Mouse (Mus musculus) cerebellum, adult 2 months (tissue): ENCODE data around the gene Moxd1.

Source experiments
- CTCF ChIP-seq: fragments of 200-500 bp; IDR thresholded peaks from 2 replicates; pipeline ENCODE4 v1.5.1; 2011; ENCODE audit warnings: low read depth, mild to moderate bottlenecking, control low read depth, low read length, moderate library complexity, borderline replicate concordance; ENCODE audit not compliant: insufficient read depth
- POLR2A ChIP-seq: fragments of 200-500 bp; IDR thresholded peaks from 2 replicates; pipeline ENCODE4 v1.6.1; 2011; ENCODE audit warnings: low read length, control low read depth, borderline replicate concordance; ENCODE audit not compliant: insufficient read depth

DNA sequence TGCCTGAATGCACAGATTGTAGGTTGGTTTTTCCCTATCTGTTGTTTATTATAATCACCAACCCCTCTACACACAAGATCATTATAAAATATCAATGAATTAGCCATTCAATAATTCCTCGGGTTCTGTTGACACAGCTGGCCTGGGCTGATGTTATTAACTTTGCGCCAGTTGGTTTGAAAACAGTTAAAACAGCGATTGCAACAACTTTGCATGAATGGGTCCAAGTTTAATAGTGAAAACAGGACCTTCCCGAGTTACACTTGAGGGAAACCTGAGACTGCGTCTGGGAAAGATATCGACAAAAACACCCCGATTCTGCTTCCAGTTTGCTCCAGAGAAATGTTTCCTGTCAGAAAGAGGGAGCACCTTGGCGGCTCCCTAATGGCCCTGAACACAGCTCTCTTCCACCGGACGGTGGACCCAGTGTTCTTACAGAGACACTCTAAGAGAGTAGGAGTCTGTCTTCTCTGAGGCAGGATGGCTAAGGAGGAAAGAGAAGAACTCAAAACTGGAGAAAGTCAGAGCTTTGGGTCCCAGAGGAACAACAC lies 116.4 kb downstream of the Moxd1 start:
- TF ChIP-seq CTCF, result no peak
- TF ChIP-seq POLR2A, result no peak
